Mouse (Mus musculus): ENCODE results near the gene Rarb. TPM values are rescaled to one million over a fixed set of nuclear protein-coding genes. Genes with fewer than 3 reads are reported as not detected.
"Not testable (repeated sequence)": the region's sequence is repeated elsewhere in the genome, so short reads cannot be mapped to it uniquely, and the experiment has no call there.

Rarb gene
- 10 to 100 TPM; 21.4 to 23.0 TPM for total RNA-seq (2021)
- long read RNA-seq, experiment 1, transcript Rarb-201 (8 exons, 3,108 nt), result major isoform, 7 of 13 reads
- long read RNA-seq, experiment 1, partial matches to known transcripts, result 3 of 13 reads
- long read RNA-seq, experiment 1, other reads (novel, unspliced or antisense), result 3 of 13 reads
- long read RNA-seq, experiment 2, transcript Rarb-201 (8 exons, 3,108 nt), result major isoform, 25 of 46 reads
- long read RNA-seq, experiment 2, partial matches to known transcripts, result 1 of 46 reads
- long read RNA-seq, experiment 2, other reads (novel, unspliced or antisense), result 20 of 46 reads

DNA sequence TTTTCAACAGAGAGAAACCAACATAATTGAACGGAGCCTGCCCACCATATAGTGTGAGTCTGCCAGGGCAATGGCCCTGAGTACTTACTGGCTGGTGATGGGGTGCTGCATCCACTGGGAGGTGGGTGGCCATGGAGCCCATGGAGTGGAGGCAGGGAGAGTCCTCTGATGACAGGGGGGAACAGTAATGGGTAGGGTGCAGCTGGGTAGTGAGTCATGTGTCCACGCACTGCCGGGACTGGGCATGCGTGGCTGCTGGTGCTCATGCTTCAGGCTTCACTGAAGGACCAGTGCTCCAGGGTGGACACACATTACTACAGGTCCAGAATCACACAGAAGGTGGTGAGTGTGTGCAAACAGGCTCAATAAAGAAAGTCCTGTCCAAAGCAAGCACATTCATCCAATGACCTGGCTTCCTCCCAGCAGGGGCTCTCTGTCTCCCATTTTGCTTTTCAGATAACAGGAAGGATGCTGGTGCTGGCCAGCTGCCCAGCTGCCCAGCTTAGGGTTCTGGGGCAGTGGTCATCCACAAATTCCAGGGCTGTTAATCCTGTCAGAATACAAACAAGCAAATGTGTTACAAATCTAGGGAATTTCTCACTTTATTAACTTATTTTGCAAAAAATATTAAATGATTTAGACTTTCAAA lies at the start of gene Rarb:
Gene Rarb (minus strand): TSS at position 555 of the 649 bp plus-strand sequence.
- DNase-seq (ENCODE audit: low spot score in 2 of 2), result no peak

DNA sequence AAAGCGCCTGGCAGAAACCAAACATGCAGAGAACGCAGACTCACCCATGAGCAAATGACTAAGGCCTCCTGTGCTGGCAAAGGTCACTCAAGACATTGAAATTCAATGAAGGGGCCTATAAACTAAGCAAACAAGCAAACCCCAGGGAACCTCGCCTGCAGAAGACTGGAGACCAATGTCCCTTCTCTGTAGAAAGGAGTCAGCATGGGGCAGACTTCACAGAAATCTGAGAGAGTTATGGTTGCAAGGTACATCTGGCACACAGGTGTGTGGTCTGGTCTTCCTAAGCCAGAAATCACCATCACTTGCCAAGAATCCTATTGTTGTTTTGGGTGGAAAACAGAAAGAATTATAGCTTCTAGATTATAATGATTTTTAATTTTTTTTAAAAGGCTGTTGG lies 23.1 kb upstream of the Rarb start:
- DNase-seq (ENCODE audit: low spot score in 2 of 2), result no peak

DNA sequence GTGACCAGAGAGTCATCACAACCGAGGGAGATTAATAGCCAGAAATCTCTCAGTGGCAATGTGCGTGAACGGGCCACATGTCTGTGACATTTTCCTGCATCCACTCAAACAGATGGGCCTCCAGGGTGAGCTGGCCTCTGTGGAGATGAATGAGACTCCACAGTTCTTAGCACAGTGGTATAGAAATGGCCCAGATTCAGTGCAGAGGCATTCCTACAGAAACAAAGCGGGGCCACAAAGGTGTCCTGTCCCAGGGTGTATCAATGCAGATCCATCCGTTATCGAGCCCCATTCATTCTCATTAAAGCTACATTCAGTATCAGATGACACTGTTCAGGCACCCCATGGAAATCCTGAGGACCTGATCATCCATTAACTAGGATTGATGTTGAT lies 22.6 kb upstream of the Rarb start:
- no peak for DNase-seq (ENCODE audit: low spot score in 2 of 2)

- no peak for DNase-seq (ENCODE audit: low spot score in 2 of 2)
These were observed 22.1 kb upstream of the Rarb start for GRCm38 (mm10) chr14:16840951-16841596.

DNA sequence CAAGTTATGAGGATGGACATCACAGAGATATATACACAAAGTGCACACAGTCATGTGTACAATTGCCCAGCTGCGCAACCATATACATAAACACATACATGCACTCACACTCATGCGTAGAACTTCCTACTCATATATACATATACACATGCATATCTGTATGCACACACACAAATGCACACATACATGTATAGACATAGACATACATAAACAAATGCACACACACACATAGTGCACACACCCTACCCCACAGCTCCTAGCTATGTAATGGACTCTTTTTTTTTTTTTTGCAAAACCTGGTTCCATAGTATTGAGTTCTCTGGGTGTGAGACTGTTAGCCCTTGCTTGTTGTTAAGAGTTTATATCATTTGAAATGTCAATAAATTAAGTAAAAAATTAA lies 21.2 kb upstream of the Rarb start:
- no peak for DNase-seq (ENCODE audit: low spot score in 2 of 2)

- DNase-seq (ENCODE audit: low spot score in 2 of 2), result no peak
These were observed 3.7 kb downstream of the Rarb start for GRCm38 (mm10) chr14:16815096-16815741.

DNA sequence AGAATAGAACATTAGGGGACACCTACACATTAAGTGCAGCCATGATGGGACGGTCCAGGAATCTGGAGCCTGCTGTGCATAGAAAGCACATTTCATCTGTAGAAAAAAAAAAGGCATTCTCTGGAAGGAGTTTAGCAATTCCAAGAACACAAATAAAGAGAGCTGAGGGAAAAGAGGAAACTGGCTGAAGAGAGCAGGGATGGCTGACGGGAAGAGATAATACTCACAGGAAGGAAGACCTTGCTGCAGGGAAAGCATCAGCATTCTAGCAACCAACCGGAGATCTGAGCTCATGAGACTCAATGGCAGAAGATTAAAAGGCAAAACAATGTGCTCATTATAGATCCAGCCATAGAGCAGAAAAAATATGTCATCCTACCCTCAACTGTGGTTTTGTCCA lies 12.8 kb downstream of the Rarb start:
- DNase-seq (ENCODE audit: low spot score in 2 of 2), result no peak

DNA sequence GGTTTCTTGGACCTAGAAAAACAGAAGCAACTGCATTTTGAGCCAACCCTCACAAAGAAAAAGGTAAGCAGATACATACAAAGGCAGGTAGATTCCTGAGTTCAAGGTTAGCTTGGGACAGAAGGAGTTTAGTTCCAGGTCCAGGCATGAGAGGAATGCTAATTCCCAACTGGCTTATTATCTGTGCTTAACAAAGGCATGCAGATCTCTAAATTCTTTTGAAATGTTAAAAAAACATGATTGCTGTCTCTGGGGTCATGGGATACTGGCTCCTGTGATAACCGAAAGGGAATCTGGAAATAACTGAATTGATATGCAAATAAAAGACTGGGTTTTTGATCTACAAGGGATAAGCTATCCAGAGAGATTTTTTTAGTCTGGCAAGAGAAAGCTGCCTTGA lies 28.8 kb downstream of the Rarb start:
- no peak for DNase-seq (ENCODE audit: low spot score in 2 of 2)

- no peak for DNase-seq (ENCODE audit: low spot score in 2 of 2)
These were observed 36.9 kb downstream of the Rarb start for GRCm38 (mm10) chr14:16781942-16782541.

DNA sequence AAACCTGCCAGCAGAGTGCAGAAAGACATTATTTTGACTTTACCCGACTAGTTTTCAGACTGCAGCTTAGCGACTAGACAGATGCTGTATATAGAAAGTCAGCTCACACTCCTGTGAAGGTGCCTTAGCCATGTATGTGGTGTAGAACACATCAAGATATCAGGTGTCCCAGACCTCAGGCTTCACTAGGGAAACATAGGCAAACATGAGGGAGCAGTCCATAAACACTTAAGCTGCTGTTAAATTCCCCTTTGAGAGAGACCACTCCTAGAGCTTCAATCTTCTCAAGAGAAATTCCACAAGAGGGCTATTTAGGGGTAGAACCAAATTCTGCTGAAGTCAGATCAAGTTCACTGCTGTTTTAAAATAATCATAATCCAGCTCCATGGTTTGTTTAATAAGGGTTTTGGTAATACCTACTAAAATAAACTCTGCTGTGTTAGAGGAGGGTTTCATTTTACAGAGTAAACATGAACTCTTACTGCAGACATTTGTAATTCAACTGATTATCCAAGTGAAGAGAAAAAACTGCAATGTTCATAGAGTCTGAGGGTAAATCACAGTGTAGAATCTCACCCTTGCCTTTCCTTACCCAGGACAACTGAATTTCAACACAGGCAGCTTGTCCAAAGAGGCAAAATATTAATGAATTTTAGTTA lies 42.1 kb downstream of the Rarb start:
- no peak for DNase-seq (ENCODE audit: low spot score in 2 of 2)

GRCm38 (mm10) chr14:16772927-16773326 lies 46.0 kb downstream of the Rarb start:
- DNase-seq (ENCODE audit: low spot score in 2 of 2), result no peak

- DNase-seq (ENCODE audit: low spot score in 2 of 2), result no peak
These were observed 53.1 kb downstream of the Rarb start for GRCm38 (mm10) chr14:16765891-16766290.

- no peak for DNase-seq (ENCODE audit: low spot score in 2 of 2)
These were observed 56.2 kb downstream of the Rarb start for GRCm38 (mm10) chr14:16762773-16763172.

- DNase-seq (ENCODE audit: low spot score in 2 of 2), result no peak
These were observed 60.1 kb downstream of the Rarb start for GRCm38 (mm10) chr14:16758773-16759434.

GRCm38 (mm10) chr14:16755601-16756000 lies 63.4 kb downstream of the Rarb start:
- DNase-seq (ENCODE audit: low spot score in 2 of 2), result not testable (repeated sequence)

DNA sequence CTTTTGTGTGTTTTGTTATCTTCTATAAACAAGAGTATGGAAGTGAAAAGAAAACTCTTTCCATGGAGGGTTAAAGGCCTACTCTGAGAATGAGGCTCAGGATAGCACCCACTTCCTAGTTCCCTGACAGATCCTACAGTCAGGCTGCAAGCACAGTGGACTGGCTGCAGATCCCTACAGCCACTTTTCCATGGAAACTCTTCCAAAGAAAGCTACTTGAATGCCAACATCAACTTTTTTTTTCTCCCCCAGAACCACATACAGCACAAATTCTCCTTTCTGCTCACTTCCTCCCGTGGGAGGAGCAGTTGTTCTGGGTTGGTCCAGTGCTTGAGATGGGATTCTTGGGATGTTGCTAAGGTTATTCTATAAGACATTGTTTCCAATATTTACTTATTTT lies 66.3 kb downstream of the Rarb start:
- DNase-seq (ENCODE audit: low spot score in 2 of 2), result no peak

DNA sequence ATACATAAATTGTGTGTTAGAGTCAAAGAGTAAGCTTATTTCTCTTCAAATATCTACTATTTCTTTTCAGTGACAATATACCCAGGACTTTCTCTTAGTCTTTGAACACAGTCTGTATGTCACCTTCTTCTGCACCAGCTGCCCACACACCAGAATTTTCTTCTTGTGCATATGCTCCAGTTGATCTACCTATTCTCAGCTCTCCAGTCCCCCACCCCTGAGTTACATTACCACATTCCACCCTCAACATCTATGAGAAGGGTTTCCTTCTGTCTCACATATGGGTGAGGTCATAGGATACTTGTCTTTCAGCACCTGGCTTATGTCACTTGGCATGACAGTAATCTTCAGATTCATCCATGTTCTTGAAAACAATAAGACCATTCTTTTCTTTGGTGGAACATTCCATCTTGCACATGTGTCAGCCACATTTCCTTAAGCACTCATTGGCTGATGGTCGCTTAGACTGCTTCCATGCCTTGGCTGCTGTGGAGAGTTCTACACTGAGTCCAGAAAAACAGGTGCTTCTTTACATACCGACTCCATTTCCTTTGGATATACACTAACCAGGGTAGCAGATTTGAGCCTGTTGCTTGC lies 71.9 kb downstream of the Rarb start:
- DNase-seq (ENCODE audit: low spot score in 2 of 2), result no peak

GRCm38 (mm10) chr14:16740982-16741739 lies 77.8 kb downstream of the Rarb start:
- no peak for DNase-seq (ENCODE audit: low spot score in 2 of 2)

DNA sequence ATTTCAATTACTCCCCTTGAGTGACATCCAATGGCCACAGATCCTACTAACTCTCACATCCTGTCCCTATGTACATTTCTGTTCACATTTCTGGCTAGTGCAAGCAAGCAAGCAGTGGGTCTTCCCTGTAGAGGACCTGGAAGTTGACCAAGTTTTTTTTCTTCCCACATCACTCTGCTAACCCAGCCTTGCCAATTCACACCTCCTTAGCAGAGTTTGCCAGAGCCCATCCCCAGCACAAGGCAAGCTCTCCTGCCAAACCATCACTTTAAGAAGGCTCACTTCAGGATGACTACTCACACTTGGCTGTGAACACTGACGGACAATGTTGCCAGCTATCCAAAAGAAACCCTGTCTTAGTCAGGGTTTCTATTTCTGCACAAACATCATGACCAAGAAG lies 80.4 kb downstream of the Rarb start:
- DNase-seq (ENCODE audit: low spot score in 2 of 2), result no peak

Data from adrenal gland, postnatal 4 days (tissue).